In genomic region chr11:64805567-64805966, GRCm38 (mm10) we compare ENCODE assay signal across 26 mouse cellular contexts.
DNase-seq lines count a peak whose midpoint lies in the region; ATAC-seq and TF ChIP-seq lines count a peak whose summit lies in the region.
"Had no signal": no experiment of that assay in that cellular context is flagged by ENCODE, and none has a peak within 500 bp of the region (broad histone marks: within the 10 kb centered on the region; RNA-seq: fewer than 3 reads in every experiment).

No protein-coding gene starts in this region.

- H3K4me2 ChIP-seq in liver, postnatal 0 days (ENCODE audit: low read depth, low read length), result no peak overlapping the region

- H3K4me3 ChIP-seq in liver, postnatal 0 days (ENCODE audit: low read depth, low read length), result no peak overlapping the region

- TF ChIP-seq CTCF in brain, embryonic 14.5 days (IDR thresholded peaks at IDR 0.05; ENCODE audit: borderline replicate concordance, extremely low read depth, insufficient read depth, insufficient read length), result no peak
- TF ChIP-seq CTCF in liver, postnatal 0 days (IDR thresholded peaks at IDR 0.05; ENCODE audit: low read depth), result no peak

- TF ChIP-seq EP300 in liver, postnatal 0 days (IDR thresholded peaks at IDR 0.05; ENCODE audit: low read depth), result no peak

- no peak overlapping the region for H3K9ac ChIP-seq in liver, postnatal 0 days (replicated peaks)

- H3K27ac ChIP-seq in liver, postnatal 0 days (ENCODE audit: low read depth), result no peak overlapping the region

- WGBS in liver, postnatal 0 days (ENCODE audit: insufficient replicate concordance), result 92% methylated on average over 3 of the region's 3 CpGs

- peaks cover 8% of the 10 kb centered on the region for H3K4me1 ChIP-seq in liver, postnatal 0 days (ENCODE audit: insufficient read depth)

- DNase-seq in ES-CJ7 (ENCODE audit: low read depth, low spot score), result peak; percentile 8
- DNase-seq in R1 (ENCODE audit: low read depth, low spot score), result peak; percentile 65
- peak; percentile 26 for DNase-seq in ZHBTc4 (ENCODE audit: low read depth, low spot score)
- peak; percentile 5 for DNase-seq in brain, embryonic 14.5 days (ENCODE audit: low read depth)
- DNase-seq in liver, postnatal 0 days, result no peak
- DNase-seq in spleen, adult 18-20 months, result no peak
- no peak for DNase-seq in heart, adult 9 months (ENCODE audit: low spot score in 2 of 2)
- DNase-seq: adrenal gland, adult 2 months; adrenal gland, adult 8-10 months; adrenal gland, postnatal 10 days; adrenal gland, postnatal 14 days; adrenal gland, postnatal 25 days; adrenal gland, postnatal 36 days; B cell, adult 2 months; cerebellum, adult 11 months; cerebellum, adult 11-12 months; cerebellum, adult 18-20 months; cerebellum, adult 2 months; cerebellum, adult 8-10 months; cerebellum, adult 9-10 months had no signal

- no peaks in the 10 kb centered on the region for H3K36me3 ChIP-seq in liver, postnatal 0 days (replicated peaks; ENCODE audit: insufficient read depth, low read length)
- H3K36me3 ChIP-seq: G1E had no signal

- ATAC-seq in megakaryocyte, adult 5-6 weeks (ENCODE audit: poor library complexity, severe bottlenecking), result no peak
- ATAC-seq in liver, postnatal 0 days, result no peak
- ATAC-seq: activated CD4-positive, CD25-positive, alpha-beta regulatory T cell, adult 4 months; CD4-positive, CD25-positive, alpha-beta regulatory T cell, adult 4 months; Patski had no signal

- H3K27me3 ChIP-seq in liver, postnatal 0 days (ENCODE audit: insufficient read depth, low read length), result no peaks in the 10 kb centered on the region
- H3K27me3 ChIP-seq: CH12.LX had no signal

- H3K9me3 ChIP-seq in liver, postnatal 0 days (ENCODE audit: low read length), result no peaks in the 10 kb centered on the region
- H3K9me3 ChIP-seq: G1E had no signal

- no peak for TF ChIP-seq POLR2A in brain, embryonic 14.5 days (IDR thresholded peaks at IDR 0.05; ENCODE audit: borderline replicate concordance, extremely low read depth, insufficient read depth, insufficient read length, poor library complexity, severe bottlenecking)

Comparison
In these comparisons a context has a peak if more than half of its experiments do, and no peak if none do; other contexts are left out.
1. DNase-seq: peak in ES-CJ7 (single experiment), R1 (single experiment), ZHBTc4 (single experiment) and brain, embryonic 14.5 days (single experiment); none in liver, postnatal 0 days (single experiment), spleen, adult 18-20 months (0 of 2) and heart, adult 9 months (0 of 2).